17 mouse cellular contexts compared by ENCODE assay signal in genomic region chr4:59714472-59714871, GRCm38 (mm10).
A peak's percentile ranks its signal among the peaks of the same experiment; 100 is the strongest.
DNase-seq lines count a peak whose midpoint lies in the region; ATAC-seq and TF ChIP-seq lines count a peak whose summit lies in the region.
"Had no signal": no experiment of that assay in that cellular context is flagged by ENCODE, and none has a peak within 500 bp of the region (broad histone marks: within the 10 kb centered on the region; RNA-seq: fewer than 3 reads in every experiment).

No protein-coding gene starts in this region.

- no peak overlapping the region for H3K4me2 ChIP-seq in kidney, embryonic 16.5 days (replicated peaks; ENCODE audit: low read depth, low read length)
- H3K4me2 ChIP-seq: forebrain, embryonic 13.5 days; hindbrain, embryonic 12.5 days; stomach, embryonic 15.5 days had no signal

- no peak for TF ChIP-seq CTCF in liver, adult 2 months (IDR thresholded peaks at IDR 0.05; ENCODE audit: low read depth, low read length)

- TF ChIP-seq POLR2A in liver, adult 2 months (IDR thresholded peaks at IDR 0.05; ENCODE audit: extremely low read depth, insufficient read depth, low read length) = no peak

- 56% methylated on average over 6 of the region's 6 CpGs for WGBS in kidney, embryonic 16.5 days
- WGBS in liver, adult 2 months = 58% methylated on average over 6 of the region's 6 CpGs

- H3K27me3 ChIP-seq in kidney, embryonic 16.5 days (ENCODE audit: insufficient read depth, low read length) = no peaks in the 10 kb centered on the region
- no peaks in the 10 kb centered on the region for H3K27me3 ChIP-seq in liver, adult 2 months (ENCODE audit: control insufficient read depth, insufficient read depth, low read length)
- H3K27me3 ChIP-seq: forebrain, embryonic 13.5 days; hindbrain, embryonic 12.5 days; stomach, embryonic 15.5 days had no signal

- ATAC-seq in kidney, embryonic 16.5 days (ENCODE audit: low FRiP score, low TSS enrichment) = no peak
- peak; percentile 53 for ATAC-seq in megakaryocyte-erythroid progenitor cell, adult 5-6 weeks (replicated peaks; ENCODE audit: low FRiP score, low TSS enrichment, poor library complexity, severe bottlenecking)
- ATAC-seq: forebrain, embryonic 13.5 days; lung, postnatal 0 days had no signal

- no peaks in the 10 kb centered on the region for H3K36me3 ChIP-seq in kidney, embryonic 16.5 days (ENCODE audit: insufficient read depth, low read length)
- no peaks in the 10 kb centered on the region for H3K36me3 ChIP-seq in liver, adult 2 months (ENCODE audit: control insufficient read depth, insufficient read depth, low read length)
- H3K36me3 ChIP-seq: hindbrain, embryonic 12.5 days; stomach, embryonic 15.5 days had no signal

- no peak overlapping the region for H3K27ac ChIP-seq in kidney, embryonic 16.5 days (ENCODE audit: low read length)
- no peak overlapping the region for H3K27ac ChIP-seq in liver, adult 2 months (replicated peaks; ENCODE audit: insufficient read depth, low read depth, low read length)
- H3K27ac ChIP-seq: forebrain, embryonic 13.5 days; hindbrain, embryonic 12.5 days; midbrain, embryonic 10.5 days; stomach, embryonic 15.5 days had no signal

- peaks cover 75% of the 10 kb centered on the region for H3K4me1 ChIP-seq in kidney, embryonic 16.5 days (ENCODE audit: insufficient read depth, low read length)
- H3K4me1 ChIP-seq in liver, adult 2 months (ENCODE audit: control insufficient read depth, insufficient read depth, low read length) = peaks cover 4% of the 10 kb centered on the region

- H3K4me3 ChIP-seq in kidney, embryonic 16.5 days (ENCODE audit: low read length) = no peak overlapping the region
- no peak overlapping the region for H3K4me3 ChIP-seq in liver, adult 2 months (ENCODE audit: insufficient read depth, low read depth, low read length)
- H3K4me3 ChIP-seq: forebrain, embryonic 13.5 days; hindbrain, embryonic 12.5 days; midbrain, embryonic 10.5 days; stomach, embryonic 15.5 days had no signal

- peak; percentile 62 for DNase-seq in kidney, adult 11 months
- DNase-seq in kidney, adult 8-10 months = peak; percentile 51 to 61
- peak; percentile 16 for DNase-seq in liver, adult 2 months (ENCODE audit: extremely low read depth, low read depth, low spot score)
- DNase-seq in thymus, postnatal 4 days = no peak
- no peak for DNase-seq in retina, embryonic 14.5 days (ENCODE audit: low spot score)
- DNase-seq in left cerebral cortex, adult 8-10 months (ENCODE audit: low spot score in 2 of 2) = no peak
- DNase-seq: adrenal gland, adult 8-10 months; cerebellum, adult 8-10 months; heart, adult 18-20 months; layer of hippocampus, adult 9-11 months had no signal

- no peaks in the 10 kb centered on the region for H3K9me3 ChIP-seq in kidney, embryonic 16.5 days (ENCODE audit: low read length)
- H3K9me3 ChIP-seq: forebrain, embryonic 13.5 days; hindbrain, embryonic 12.5 days; midbrain, embryonic 10.5 days; stomach, embryonic 15.5 days had no signal

- H3K9ac ChIP-seq in kidney, embryonic 16.5 days (replicated peaks; ENCODE audit: low read length) = no peak overlapping the region
- no peak overlapping the region for H3K9ac ChIP-seq in liver, adult 2 months (ENCODE audit: low read depth, low read length)
- H3K9ac ChIP-seq: forebrain, embryonic 13.5 days; hindbrain, embryonic 12.5 days; stomach, embryonic 15.5 days had no signal

- no peaks in the 10 kb centered on the region; the same call in 1 of the 2 replicates for H3K79me2 ChIP-seq in liver, adult 2 months (ENCODE audit: control insufficient read depth, insufficient read depth, low read length)

Comparison
In these comparisons a context has a peak if more than half of its experiments do, and no peak if none do; other contexts are left out.
1. DNase-seq: peak in kidney, adult 11 months (single experiment), kidney, adult 8-10 months (2 of 2) and liver, adult 2 months (single experiment); none in thymus, postnatal 4 days (single experiment), retina, embryonic 14.5 days (single experiment) and left cerebral cortex, adult 8-10 months (0 of 2).